Mouse (Mus musculus): ENCODE data around the gene Ctsh.

Ctsh gene

DNA sequence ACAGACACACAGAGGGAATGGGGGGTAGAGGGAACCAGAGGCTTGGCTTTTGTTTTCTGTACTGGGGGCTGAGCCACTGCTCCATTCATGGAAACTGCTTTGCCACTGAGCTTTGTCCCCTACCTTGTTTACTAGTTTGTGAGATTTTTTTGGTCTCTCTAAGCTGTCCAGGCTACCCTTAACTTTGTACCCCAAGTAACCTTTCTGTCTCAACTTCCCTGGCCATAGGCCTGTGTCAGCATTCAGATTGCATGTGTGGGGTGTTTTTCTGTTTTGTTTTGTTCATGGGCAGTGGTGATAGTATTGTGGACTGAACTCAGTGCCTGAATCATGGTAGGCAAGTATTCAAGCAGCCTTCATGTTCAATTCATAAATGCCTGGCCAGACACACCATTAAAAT lies 54.3 kb downstream of the Ctsh start:
- H3K4me3 ChIP-seq (replicated peaks; ENCODE audit: low read length) = peak overlapping the region; percentile 23; the same call in 1 of the 2 replicates
- TF ChIP-seq POU5F1 (IDR thresholded peaks at IDR 0.05; ENCODE audit: borderline replicate concordance, low read length) (no peak), NANOG (IDR thresholded peaks at IDR 0.05; ENCODE audit: borderline replicate concordance, low read length) (no peak), CTCF (conservative IDR thresholded peaks at IDR 0.05; ENCODE audit: low read length) (no peak)
- peaks cover 86% of the 10 kb centered on the region for H3K4me1 ChIP-seq (replicated peaks; ENCODE audit: low read depth, low read length)
- peaks cover 65% of the 10 kb centered on the region for H3K36me3 ChIP-seq (ENCODE audit: insufficient read depth, low read length)
- no peaks in the 10 kb centered on the region for H3K27me3 ChIP-seq (ENCODE audit: insufficient read depth, low read length)
- H3K9me3 ChIP-seq (ENCODE audit: low read length) = no peaks in the 10 kb centered on the region

- peak overlapping the region; percentile 94 for H3K4me3 ChIP-seq (replicated peaks; ENCODE audit: low read length)
- H3K27me3 ChIP-seq (ENCODE audit: insufficient read depth, low read length) = no peaks in the 10 kb centered on the region
- H3K4me1 ChIP-seq (replicated peaks; ENCODE audit: low read depth, low read length) = peaks cover 77% of the 10 kb centered on the region
- H3K9me3 ChIP-seq (ENCODE audit: low read length) = no peaks in the 10 kb centered on the region
- H3K36me3 ChIP-seq (ENCODE audit: insufficient read depth, low read length) = peaks cover 54% of the 10 kb centered on the region
- TF ChIP-seq POU5F1 (IDR thresholded peaks at IDR 0.05; ENCODE audit: borderline replicate concordance, low read length) = no peak
- no peak for TF ChIP-seq NANOG (IDR thresholded peaks at IDR 0.05; ENCODE audit: borderline replicate concordance, low read length)
These were observed 55.4 kb downstream of the Ctsh start for GRCm38 (mm10) chr9:90109386-90109785.

GRCm38 (mm10) chr9:90113151-90113550 lies 59.2 kb downstream of the Ctsh start:
- Histone ChIP-seq H3K9me3 (ENCODE audit: low read length) (no peaks in the 10 kb centered on the region), H3K4me1 (replicated peaks; ENCODE audit: low read depth, low read length) (peaks cover 61% of the 10 kb centered on the region), H3K36me3 (ENCODE audit: insufficient read depth, low read length) (peaks cover 21% of the 10 kb centered on the region), H3K4me3 (replicated peaks; ENCODE audit: low read length) (peak overlapping the region; percentile 94), H3K27me3 (ENCODE audit: insufficient read depth, low read length) (no peaks in the 10 kb centered on the region)
- no peak for TF ChIP-seq NANOG (IDR thresholded peaks at IDR 0.05; ENCODE audit: borderline replicate concordance, low read length)
- no peak for TF ChIP-seq POU5F1 (IDR thresholded peaks at IDR 0.05; ENCODE audit: borderline replicate concordance, low read length)
- no peak for TF ChIP-seq CTCF (conservative IDR thresholded peaks at IDR 0.05; ENCODE audit: low read length)

- Histone ChIP-seq H3K36me3 (ENCODE audit: insufficient read depth, low read length) (peaks cover 14% of the 10 kb centered on the region), H3K4me3 (replicated peaks; ENCODE audit: low read length) (peak overlapping the region; percentile 94), H3K9me3 (ENCODE audit: low read length) (no peaks in the 10 kb centered on the region), H3K4me1 (replicated peaks; ENCODE audit: low read depth, low read length) (peaks cover 53% of the 10 kb centered on the region), H3K27me3 (ENCODE audit: insufficient read depth, low read length) (no peaks in the 10 kb centered on the region)
- TF ChIP-seq NANOG (IDR thresholded peaks at IDR 0.05; ENCODE audit: borderline replicate concordance, low read length) = no peak
- TF ChIP-seq CTCF (conservative IDR thresholded peaks at IDR 0.05; ENCODE audit: low read length) = no peak
- no peak for TF ChIP-seq POU5F1 (IDR thresholded peaks at IDR 0.05; ENCODE audit: borderline replicate concordance, low read length)
These were observed 60.0 kb downstream of the Ctsh start for GRCm38 (mm10) chr9:90113651-90114566.

DNA sequence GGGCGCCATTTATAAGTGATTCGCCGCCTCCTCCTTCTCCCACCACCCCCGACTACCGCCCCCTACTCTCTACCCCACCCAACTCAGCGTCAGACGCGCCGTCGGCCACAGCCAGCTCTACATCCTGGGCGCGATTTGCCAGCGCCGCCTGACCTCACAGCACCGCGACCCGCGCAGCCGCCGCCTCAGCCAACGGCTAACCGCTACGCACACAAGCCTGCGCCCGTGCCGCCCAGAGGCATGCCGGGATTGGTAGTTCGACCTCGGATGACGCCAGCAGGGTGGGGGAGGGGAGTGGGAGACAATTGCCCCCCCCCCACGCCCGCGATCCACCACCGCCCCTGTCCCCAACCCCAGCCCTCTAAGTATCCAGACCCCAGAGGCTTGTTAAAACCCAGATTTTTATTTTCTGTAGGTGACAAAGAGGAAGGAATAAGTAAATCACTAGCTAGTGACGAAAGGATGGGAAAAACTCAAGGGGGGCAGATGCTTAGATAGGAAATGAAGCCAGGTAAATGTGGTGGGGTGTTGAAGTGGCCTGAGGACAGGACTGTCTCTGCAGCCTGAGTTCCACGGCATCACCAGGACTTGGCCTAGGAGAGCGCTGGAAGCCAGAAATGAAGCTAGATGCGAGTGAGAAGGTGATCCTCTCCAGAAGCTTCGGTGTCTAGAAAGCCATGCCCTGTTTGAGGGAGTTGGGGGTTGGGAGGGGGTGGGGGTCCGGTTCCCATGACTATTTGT lies 60.8 kb downstream of the Ctsh start, which contains the start of gene Morf4l1:
TSS of gene Morf4l1 (minus strand) at position 208 of the 741 bp plus-strand sequence.
- H3K4me1 ChIP-seq (replicated peaks; ENCODE audit: low read depth, low read length) = peaks cover 45% of the 10 kb centered on the region
- H3K9me3 ChIP-seq (ENCODE audit: low read length) = no peaks in the 10 kb centered on the region
- no peak for TF ChIP-seq POU5F1 (IDR thresholded peaks at IDR 0.05; ENCODE audit: borderline replicate concordance, low read length)
- TF ChIP-seq NANOG (IDR thresholded peaks at IDR 0.05; ENCODE audit: borderline replicate concordance, low read length) = no peak
- no peak for TF ChIP-seq CTCF (conservative IDR thresholded peaks at IDR 0.05; ENCODE audit: low read length)
- peak within 1 kb of the TSS; percentile 94 for H3K4me3 ChIP-seq (replicated peaks; ENCODE audit: low read length)
- H3K36me3 ChIP-seq (ENCODE audit: insufficient read depth, low read length) = peaks cover 5% of the 10 kb centered on the region
- H3K27me3 ChIP-seq (ENCODE audit: insufficient read depth, low read length) = no peaks in the 10 kb centered on the region

DNA sequence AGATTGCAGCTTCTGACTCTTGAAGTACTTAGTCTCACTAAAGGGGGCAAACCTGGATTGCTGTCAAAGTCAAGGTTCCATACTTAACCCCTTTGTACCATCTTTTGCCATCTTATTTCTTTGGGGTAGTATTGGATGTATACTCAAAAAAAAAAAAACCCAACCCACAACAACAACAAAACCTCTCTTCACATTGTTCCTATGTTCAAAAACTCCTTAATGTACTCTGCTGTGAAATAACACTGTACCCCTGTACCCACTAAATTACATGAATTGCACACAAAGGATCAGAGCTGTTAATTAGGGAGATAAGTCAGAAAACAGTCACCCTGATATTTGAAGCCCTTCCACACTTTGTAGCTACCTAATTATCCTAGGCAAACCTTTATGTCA lies 61.4 kb downstream of the Ctsh start:
- TF ChIP-seq NANOG (IDR thresholded peaks at IDR 0.05; ENCODE audit: borderline replicate concordance, low read length) (no peak), POU5F1 (IDR thresholded peaks at IDR 0.05; ENCODE audit: borderline replicate concordance, low read length) (no peak), CTCF (conservative IDR thresholded peaks at IDR 0.05; ENCODE audit: low read length) (no peak)
- Histone ChIP-seq H3K9me3 (ENCODE audit: low read length) (no peaks in the 10 kb centered on the region), H3K36me3 (ENCODE audit: insufficient read depth, low read length) (peaks cover under 1% of the 10 kb centered on the region; the same call in 1 of the 2 replicates), H3K27me3 (ENCODE audit: insufficient read depth, low read length) (no peaks in the 10 kb centered on the region), H3K4me1 (replicated peaks; ENCODE audit: low read depth, low read length) (peaks cover 39% of the 10 kb centered on the region), H3K4me3 (replicated peaks; ENCODE audit: low read length) (peak overlapping the region; percentile 94)

- TF ChIP-seq CTCF (conservative IDR thresholded peaks at IDR 0.05; ENCODE audit: low read length) (no peak), NANOG (IDR thresholded peaks at IDR 0.05; ENCODE audit: borderline replicate concordance, low read length) (no peak), POU5F1 (IDR thresholded peaks at IDR 0.05; ENCODE audit: borderline replicate concordance, low read length) (no peak)
- Histone ChIP-seq H3K36me3 (ENCODE audit: insufficient read depth, low read length) (no peaks in the 10 kb centered on the region; the same call in 1 of the 2 replicates), H3K9me3 (ENCODE audit: low read length) (no peaks in the 10 kb centered on the region), H3K27me3 (ENCODE audit: insufficient read depth, low read length) (no peaks in the 10 kb centered on the region), H3K4me3 (replicated peaks; ENCODE audit: low read length) (no peak overlapping the region), H3K4me1 (replicated peaks; ENCODE audit: low read depth, low read length) (peaks cover 25% of the 10 kb centered on the region)
These were observed 63.3 kb downstream of the Ctsh start for GRCm38 (mm10) chr9:90117234-90117633.

GRCm38 (mm10) chr9:90122246-90122740 lies 68.3 kb downstream of the Ctsh start:
- TF ChIP-seq CTCF (conservative IDR thresholded peaks at IDR 0.05; ENCODE audit: low read length) (no peak), POU5F1 (IDR thresholded peaks at IDR 0.05; ENCODE audit: borderline replicate concordance, low read length) (no peak), NANOG (IDR thresholded peaks at IDR 0.05; ENCODE audit: borderline replicate concordance, low read length) (no peak)
- H3K9me3 ChIP-seq (ENCODE audit: low read length) = no peaks in the 10 kb centered on the region
- no peaks in the 10 kb centered on the region for H3K36me3 ChIP-seq (ENCODE audit: insufficient read depth, low read length)
- no peaks in the 10 kb centered on the region for H3K27me3 ChIP-seq (ENCODE audit: insufficient read depth, low read length)
- H3K4me1 ChIP-seq (replicated peaks; ENCODE audit: low read depth, low read length) = peaks cover 42% of the 10 kb centered on the region
- H3K4me3 ChIP-seq (replicated peaks; ENCODE audit: low read length) = no peak overlapping the region
